Mouse (Mus musculus): ENCODE results near the gene Arid5b. TPM values are rescaled to one million over a fixed set of nuclear protein-coding genes. Genes with fewer than 3 reads are reported as not detected.

Gene Arid5b
- total RNA-seq (2015; ENCODE audit: low replicate concordance) (7.5 and 11.3 TPM in 2 replicates), total RNA-seq (2017; ENCODE audit: low replicate concordance) (4.2 and 4.3 TPM in 2 replicates)

GRCm38 (mm10) chr10:68278632-68279361, at the start of gene Arid5b:
Gene Arid5b (minus strand): TSS chr10:68278740.
- no peak for ATAC-seq (replicated peaks; ENCODE audit: low FRiP score, poor library complexity, severe bottlenecking)

- no peak for ATAC-seq (replicated peaks; ENCODE audit: low FRiP score, poor library complexity, severe bottlenecking)
Observed at GRCm38 (mm10) chr10:68325378-68325777, 46.8 kb upstream of the Arid5b start.

- no peak for ATAC-seq (replicated peaks; ENCODE audit: low FRiP score, poor library complexity, severe bottlenecking)
Observed at GRCm38 (mm10) chr10:68324061-68324460, 45.5 kb upstream of the Arid5b start.

GRCm38 (mm10) chr10:68323167-68323566, 44.6 kb upstream of the Arid5b start:
- no peak for ATAC-seq (replicated peaks; ENCODE audit: low FRiP score, poor library complexity, severe bottlenecking)

- ATAC-seq (replicated peaks; ENCODE audit: low FRiP score, poor library complexity, severe bottlenecking) = no peak
Observed at GRCm38 (mm10) chr10:68320986-68321385, 42.4 kb upstream of the Arid5b start.

GRCm38 (mm10) chr10:68320496-68320895, 42.0 kb upstream of the Arid5b start:
- no peak for ATAC-seq (replicated peaks; ENCODE audit: low FRiP score, poor library complexity, severe bottlenecking)

- no peak for ATAC-seq (replicated peaks; ENCODE audit: low FRiP score, poor library complexity, severe bottlenecking)
Observed at GRCm38 (mm10) chr10:68319438-68319837, 40.9 kb upstream of the Arid5b start.

- no peak for ATAC-seq (replicated peaks; ENCODE audit: low FRiP score, poor library complexity, severe bottlenecking)
Observed at GRCm38 (mm10) chr10:68318438-68318979, 40.0 kb upstream of the Arid5b start.

- ATAC-seq (replicated peaks; ENCODE audit: low FRiP score, poor library complexity, severe bottlenecking) = no peak
Observed at GRCm38 (mm10) chr10:68312734-68313133, 34.2 kb upstream of the Arid5b start.

GRCm38 (mm10) chr10:68301013-68301412, 22.5 kb upstream of the Arid5b start:
- no peak for ATAC-seq (replicated peaks; ENCODE audit: low FRiP score, poor library complexity, severe bottlenecking)

- ATAC-seq (replicated peaks; ENCODE audit: low FRiP score, poor library complexity, severe bottlenecking) = no peak
Observed at GRCm38 (mm10) chr10:68289465-68289864, 10.9 kb upstream of the Arid5b start.

- peak; percentile 65 for ATAC-seq (replicated peaks; ENCODE audit: low FRiP score, poor library complexity, severe bottlenecking)
Observed at GRCm38 (mm10) chr10:68282466-68283391, 4.2 kb upstream of the Arid5b start.

- ATAC-seq (replicated peaks; ENCODE audit: low FRiP score, poor library complexity, severe bottlenecking) = no peak
Observed at GRCm38 (mm10) chr10:68281775-68282106, 3.2 kb upstream of the Arid5b start.

GRCm38 (mm10) chr10:68281076-68281774, 2.7 kb upstream of the Arid5b start:
- ATAC-seq (replicated peaks; ENCODE audit: low FRiP score, poor library complexity, severe bottlenecking) = no peak

- ATAC-seq (replicated peaks; ENCODE audit: low FRiP score, poor library complexity, severe bottlenecking) = no peak
Observed at GRCm38 (mm10) chr10:68279516-68280501, 1.3 kb upstream of the Arid5b start.

- no peak for ATAC-seq (replicated peaks; ENCODE audit: low FRiP score, poor library complexity, severe bottlenecking)
Observed at GRCm38 (mm10) chr10:68277671-68278151, 829 bp downstream of the Arid5b start.

GRCm38 (mm10) chr10:68276976-68277441, 1.5 kb downstream of the Arid5b start:
- no peak for ATAC-seq (replicated peaks; ENCODE audit: low FRiP score, poor library complexity, severe bottlenecking)

- no peak; the same call in 1 of the 2 replicates for ATAC-seq (replicated peaks; ENCODE audit: low FRiP score, poor library complexity, severe bottlenecking)
Observed at GRCm38 (mm10) chr10:68276350-68276975, 2.1 kb downstream of the Arid5b start.

Measured in erythroblast, adult 5-6 weeks (primary cell).